Mouse (Mus musculus) hindbrain, embryonic 13.5 days (tissue): ENCODE measurements around the gene Vdr. TPM values are rescaled to one million over a fixed set of nuclear protein-coding genes. Genes with fewer than 3 reads are reported as not detected.

Experiments used
- ATAC-seq: fragments of 200-750 bp; cut with Nextera tagmentation; 2 replicates; pipeline ENCODE4 v1.8.0; 2017; ENCODE audit warnings: moderate TSS enrichment; ENCODE audit not compliant: low FRiP score
- H3K27ac ChIP-seq: fragments of 300-500 bp; sonication (generic); 2 replicates; pipeline ENCODE4 v1.5.1; 2015; ENCODE audit warnings: inconsistent platforms, mild to moderate bottlenecking, moderate library complexity
- H3K27me3 ChIP-seq: fragments of 300-500 bp; sonication (generic); 2 replicates; pipeline ENCODE4 v1.6.1; 2015; ENCODE audit warnings: mild to moderate bottlenecking, inconsistent platforms
- H3K36me3 ChIP-seq: fragments of 300-500 bp; sonication (generic); 2 replicates; pipeline ENCODE4 v1.6.1; 2015; ENCODE audit warnings: mild to moderate bottlenecking, inconsistent platforms
- H3K4me1 ChIP-seq: fragments of 300-500 bp; sonication (generic); replicated peaks from 2 replicates; pipeline ENCODE4 v1.6.1; 2015; ENCODE audit warnings: inconsistent platforms
- H3K4me2 ChIP-seq: fragments of 300-500 bp; sonication (generic); 2 replicates; pipeline ENCODE4 v1.6.1; 2015; ENCODE audit warnings: inconsistent platforms, mild to moderate bottlenecking, moderate library complexity
- H3K4me3 ChIP-seq: fragments of 300-500 bp; sonication (generic); 2 replicates; pipeline ENCODE4 v1.5.1; 2015; ENCODE audit warnings: mild to moderate bottlenecking, inconsistent platforms
- H3K9ac ChIP-seq: fragments of 300-500 bp; sonication (generic); 2 replicates; pipeline ENCODE4 v1.6.1; 2015; ENCODE audit warnings: mild to moderate bottlenecking, inconsistent platforms
- H3K9me3 ChIP-seq: fragments of 300-500 bp; sonication (generic); 2 replicates; pipeline ENCODE4 v1.6.1; 2016; ENCODE audit warnings: inconsistent platforms
- WGBS: fragments of 180-500 bp; shearing (Covaris S2); methylation state at CpG from one replicate; pipeline ENCODE4 v1.1.7; 2015; 5-methylcytosine and 5-hydroxymethylcytosine counted together
- polyA plus RNA-seq: library from polyadenylated mRNA; unstranded; fragments of >200 nt; fragmentation: Nextera tagmentation; extraction: Ambion mirVana; gene quantifications from 2 replicates; pipeline ENCODE4 v1.2.1, GENCODE M21; 2015

Gene Vdr
- polyA plus RNA-seq, 1 experiment from 2014 or later = 0.04 TPM

DNA sequence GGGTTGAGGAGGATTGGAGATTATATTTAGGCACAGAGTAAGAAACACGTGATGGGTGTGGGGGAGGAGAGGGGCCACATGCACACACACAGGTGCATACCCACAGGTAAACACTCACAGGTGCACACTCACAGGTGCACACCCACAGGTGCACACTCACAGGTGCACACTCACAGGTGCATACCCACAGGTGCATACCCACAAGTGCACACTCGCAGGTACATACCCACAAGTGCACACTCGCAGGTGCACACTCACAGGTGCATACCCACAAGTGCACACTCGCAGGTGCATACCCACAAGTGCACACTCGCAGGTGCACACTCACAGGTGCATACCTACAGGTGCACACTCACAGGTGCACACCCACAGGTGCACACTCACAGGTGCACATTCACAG is 100.0 kb downstream of the Vdr start:
- no peak for ATAC-seq
- Histone ChIP-seq H3K27ac (no peak overlapping the region), H3K27me3 (no peaks in the 10 kb centered on the region), H3K36me3 (peaks cover 54% of the 10 kb centered on the region), H3K4me3 (no peak overlapping the region), H3K9me3 (no peaks in the 10 kb centered on the region), H3K4me2 (no peak overlapping the region), H3K4me1 (peaks cover 41% of the 10 kb centered on the region), H3K9ac (no peak overlapping the region)
- 96% methylated on average over 5 of the region's 5 CpGs for WGBS

DNA sequence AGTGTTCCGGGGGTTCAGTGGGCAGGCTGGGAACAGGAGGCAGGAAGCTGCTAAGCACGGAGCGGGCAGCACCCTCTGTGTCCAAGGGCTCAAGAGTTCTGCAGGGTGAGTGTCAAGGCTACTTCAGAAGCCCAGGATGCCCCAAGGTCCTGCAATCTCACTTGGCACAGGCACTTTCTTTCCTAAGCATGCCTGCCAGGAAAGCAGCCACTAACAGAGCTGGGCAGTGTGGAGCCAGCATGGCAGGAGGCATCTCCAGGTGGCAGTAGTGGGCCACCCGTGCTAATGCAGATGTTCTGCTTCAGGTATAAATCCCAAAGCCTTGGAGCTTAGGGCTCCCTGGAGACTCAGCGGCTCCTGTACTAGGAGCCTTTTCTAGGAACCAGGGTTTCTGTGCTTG is 100.5 kb downstream of the Vdr start:
- Histone ChIP-seq H3K4me2 (no peak overlapping the region), H3K9ac (no peak overlapping the region), H3K4me1 (peaks cover 40% of the 10 kb centered on the region), H3K4me3 (no peak overlapping the region), H3K36me3 (peaks cover 58% of the 10 kb centered on the region), H3K27me3 (no peaks in the 10 kb centered on the region), H3K27ac (no peak overlapping the region), H3K9me3 (no peaks in the 10 kb centered on the region)
- WGBS = 89% methylated on average over 5 of the region's 5 CpGs
- ATAC-seq = no peak

DNA sequence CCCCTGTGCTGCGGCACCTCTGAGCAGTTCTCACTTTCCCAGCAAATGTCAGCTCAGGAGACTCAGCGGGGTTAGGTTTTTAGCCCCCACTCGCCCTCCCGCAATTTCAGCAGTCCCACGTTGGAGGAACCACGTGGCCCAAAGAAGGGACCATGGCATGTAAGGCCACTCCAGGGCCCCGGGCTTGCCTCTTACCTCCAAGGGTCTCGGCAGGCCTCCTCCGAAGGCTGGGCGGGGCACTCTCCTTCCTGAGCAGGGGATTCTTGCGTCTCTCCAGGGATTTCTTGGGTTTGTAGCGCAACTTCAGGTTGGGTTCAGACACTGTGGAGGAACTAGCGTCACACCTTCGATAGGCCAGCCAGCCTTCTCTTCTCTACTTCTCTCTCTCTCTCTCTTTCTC is 101.2 kb downstream of the Vdr start:
- Histone ChIP-seq H3K9me3 (no peaks in the 10 kb centered on the region), H3K4me2 (no peak overlapping the region), H3K4me1 (peaks cover 33% of the 10 kb centered on the region), H3K4me3 (no peak overlapping the region), H3K9ac (no peak overlapping the region), H3K27me3 (no peaks in the 10 kb centered on the region), H3K36me3 (peaks cover 63% of the 10 kb centered on the region), H3K27ac (no peak overlapping the region)
- 88% methylated on average over 14 of the region's 14 CpGs for WGBS
- no peak for ATAC-seq

DNA sequence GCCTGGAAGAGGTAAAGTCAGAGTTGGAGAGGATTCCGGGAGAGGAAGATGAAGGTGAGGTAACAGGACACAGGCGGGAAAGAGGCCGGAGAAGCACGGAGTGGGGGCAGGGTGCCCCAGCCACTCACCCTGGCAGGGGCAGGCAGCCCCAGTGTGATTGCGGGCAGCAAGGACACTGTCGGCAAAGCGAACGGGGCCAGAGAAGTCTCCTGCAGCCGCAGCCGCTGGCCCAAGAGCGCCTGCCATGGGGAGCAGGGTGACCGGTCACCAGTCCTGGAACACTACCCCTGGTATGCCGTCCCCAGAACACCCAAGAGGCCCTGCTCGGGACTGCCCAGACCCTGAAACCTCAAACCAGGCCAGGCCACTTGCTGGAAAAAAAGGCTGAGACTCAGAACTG is 101.9 kb downstream of the Vdr start:
- Histone ChIP-seq H3K4me2 (no peak overlapping the region), H3K27ac (no peak overlapping the region), H3K4me3 (no peak overlapping the region), H3K9me3 (no peaks in the 10 kb centered on the region), H3K36me3 (peaks cover 63% of the 10 kb centered on the region), H3K27me3 (no peaks in the 10 kb centered on the region), H3K9ac (no peak overlapping the region), H3K4me1 (peaks cover 26% of the 10 kb centered on the region)
- 82% methylated on average over 14 of the region's 14 CpGs for WGBS
- no peak for ATAC-seq

DNA sequence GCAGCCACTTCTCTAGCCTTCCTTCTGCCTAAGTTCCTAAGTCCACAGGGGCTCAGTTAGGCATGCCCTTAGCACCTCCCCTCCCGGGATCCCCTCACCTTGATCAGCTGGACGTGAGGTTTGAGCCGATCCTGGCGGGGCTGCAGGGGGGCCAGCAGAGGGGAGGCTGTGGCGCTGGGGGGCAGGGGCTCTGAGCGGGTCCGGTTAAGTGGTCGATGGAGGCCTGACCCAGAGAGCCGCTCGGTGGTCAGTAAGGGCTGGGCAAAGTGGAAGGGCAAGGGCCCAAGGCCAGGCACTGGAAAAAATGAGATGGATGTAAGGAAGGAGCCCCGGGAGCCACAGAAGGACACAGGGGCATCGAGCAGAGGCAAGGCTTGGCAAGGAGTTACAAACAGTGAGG is 102.6 kb downstream of the Vdr start:
- no peak overlapping the region for H3K9ac ChIP-seq
- no peak for ATAC-seq
- 78% methylated on average over 12 of the region's 12 CpGs for WGBS
- H3K27ac ChIP-seq = no peak overlapping the region
- peaks cover 21% of the 10 kb centered on the region for H3K4me1 ChIP-seq
- no peaks in the 10 kb centered on the region for H3K27me3 ChIP-seq
- no peak overlapping the region for H3K4me2 ChIP-seq
- no peaks in the 10 kb centered on the region for H3K9me3 ChIP-seq
- peaks cover 63% of the 10 kb centered on the region for H3K36me3 ChIP-seq
- H3K4me3 ChIP-seq = no peak overlapping the region

Other genes starting within 250 kb of the Vdr start
- gene Rpap3, start 204.8 kb downstream of the Vdr start, polyA plus RNA-seq = 35.6 TPM in 2 replicates
- gene Endou, start 179.3 kb downstream of the Vdr start, polyA plus RNA-seq = 0.21 and 0.29 TPM in 2 replicates
- gene Rapgef3, start 142.7 kb downstream of the Vdr start, polyA plus RNA-seq = 10.4 and 10.8 TPM in 2 replicates
- 59.8 and 62.9 TPM in 2 replicates for gene Slc48a1, start 132.1 kb downstream of the Vdr start, polyA plus RNA-seq
- 27.9 and 28.1 TPM in 2 replicates for gene Hdac7, start 66.1 kb downstream of the Vdr start, polyA plus RNA-seq
- gene Tmem106c, start 53.6 kb upstream of the Vdr start, polyA plus RNA-seq = 53.6 and 58.3 TPM in 2 replicates
- 53.5 and 69.4 TPM in 2 replicates for gene Col2a1, start 94.1 kb upstream of the Vdr start, polyA plus RNA-seq
- gene Pfkm, start 182.0 kb upstream of the Vdr start, polyA plus RNA-seq = 70.1 and 70.2 TPM in 2 replicates
- gene Senp1, start 183.1 kb upstream of the Vdr start, polyA plus RNA-seq = 23.3 and 24.7 TPM in 2 replicates